Mouse (Mus musculus): ENCODE results near the gene Ptprc. TPM values are rescaled to one million over a fixed set of nuclear protein-coding genes. Genes with fewer than 3 reads are reported as not detected.

The Ptprc gene
- polyA plus RNA-seq, 1 experiment from 2014 or later = 7.4 TPM

GRCm38 (mm10) chr1:138023601-138024000, 151.9 kb downstream of the Ptprc start:
- WGBS = 55% methylated on average over 4 of the region's 4 CpGs
- Histone ChIP-seq H3K4me3 (no peak overlapping the region), H3K4me2 (no peak overlapping the region), H3K9me3 (no peaks in the 10 kb centered on the region), H3K4me1 (no peaks in the 10 kb centered on the region), H3K9ac (no peak overlapping the region), H3K36me3 (no peaks in the 10 kb centered on the region), H3K27ac (no peak overlapping the region), H3K27me3 (no peaks in the 10 kb centered on the region)
- ATAC-seq (ENCODE audit: borderline replicate concordance, extremely low read depth, low FRiP score, low TSS enrichment) = no peak

GRCm38 (mm10) chr1:138022918-138023295, 152.6 kb downstream of the Ptprc start:
- Histone ChIP-seq H3K9ac (no peak overlapping the region), H3K36me3 (no peaks in the 10 kb centered on the region), H3K27me3 (no peaks in the 10 kb centered on the region), H3K27ac (no peak overlapping the region), H3K9me3 (no peaks in the 10 kb centered on the region), H3K4me3 (no peak overlapping the region), H3K4me1 (no peaks in the 10 kb centered on the region), H3K4me2 (no peak overlapping the region)
- 30% methylated on average over 3 of the region's 3 CpGs for WGBS
- ATAC-seq (ENCODE audit: borderline replicate concordance, extremely low read depth, low FRiP score, low TSS enrichment) = no peak

- 40% methylated on average over 11 of the region's 11 CpGs for WGBS
- Histone ChIP-seq H3K4me1 (no peaks in the 10 kb centered on the region), H3K9me3 (no peaks in the 10 kb centered on the region), H3K9ac (no peak overlapping the region), H3K27me3 (no peaks in the 10 kb centered on the region), H3K27ac (no peak overlapping the region), H3K4me2 (no peak overlapping the region), H3K4me3 (no peak overlapping the region), H3K36me3 (no peaks in the 10 kb centered on the region)
- ATAC-seq (ENCODE audit: borderline replicate concordance, extremely low read depth, low FRiP score, low TSS enrichment) = no peak
Observed at GRCm38 (mm10) chr1:138021962-138022917, 153.3 kb downstream of the Ptprc start.

Other genes starting within 250 kb of the Ptprc start
- gene Atp6v1g3, start 98.0 kb upstream of the Ptprc start, polyA plus RNA-seq (2015; fragmentation: Nextera tagmentation; extraction: Ambion mirVana) = not detected in 2 replicates

Measured in lung, embryonic 15.5 days (tissue).